Mouse (Mus musculus) liver, postnatal 0 days (tissue): ENCODE measurements at regions not wholly inside any gene's neighbourhood (a gene's known extent, or its start where the extent isn't known, plus 50 kb on each side); places are given as distances from the start of the nearest gene placed in this dataset.

ENCODE experiments used
- ATAC-seq: fragments of 200-750 bp; cut with Nextera tagmentation; 2 replicates; pipeline ENCODE4 v1.8.0; 2017; ENCODE audit warnings: mild to moderate bottlenecking, moderate library complexity
- DNase-seq: peaks from one replicate; pipeline ENCODE4 v3.0.0-alpha.2; 2016
- H3K27ac ChIP-seq: fragments of 300-500 bp; sonication (generic); 2 replicates; pipeline ENCODE4 v1.5.1; 2014; ENCODE audit warnings: antibody characterized with exemption, moderate library complexity, mild to moderate bottlenecking, low read depth
- H3K27me3 ChIP-seq: fragments of 300-500 bp; sonication (generic); 2 replicates; pipeline ENCODE4 v1.6.1; 2014; ENCODE audit warnings: low read length, control low read depth, mixed read lengths; ENCODE audit not compliant: insufficient read depth
- H3K36me3 ChIP-seq: fragments of 300-500 bp; sonication (generic); replicated peaks from 2 replicates; pipeline ENCODE4 v1.6.1; 2014; ENCODE audit warnings: mild to moderate bottlenecking, control low read depth, low read length, moderate library complexity, mixed read lengths; ENCODE audit not compliant: insufficient read depth
- H3K4me1 ChIP-seq: fragments of 300-500 bp; sonication (generic); 2 replicates; pipeline ENCODE4 v1.6.1; 2014; ENCODE audit warnings: antibody characterized with exemption, mild to moderate bottlenecking, control low read depth; ENCODE audit not compliant: insufficient read depth
- H3K4me2 ChIP-seq: fragments of 300-500 bp; sonication (generic); 2 replicates; pipeline ENCODE4 v1.6.1; 2014; ENCODE audit warnings: low read depth, mild to moderate bottlenecking, low read length, moderate library complexity, mixed read lengths
- H3K4me3 ChIP-seq: fragments of 300-500 bp; sonication (generic); 2 replicates; pipeline ENCODE4 v1.5.1; 2014; ENCODE audit warnings: low read depth, low read length
- H3K9ac ChIP-seq: fragments of 300-500 bp; sonication (generic); replicated peaks from 2 replicates; pipeline ENCODE4 v1.6.1; 2014; ENCODE audit warnings: mild to moderate bottlenecking, moderate library complexity
- H3K9me3 ChIP-seq: fragments of 300-500 bp; sonication (generic); 2 replicates; pipeline ENCODE4 v1.6.1; 2016; ENCODE audit warnings: mild to moderate bottlenecking, control low read depth, low read length, mixed read lengths
- CTCF ChIP-seq: sonication (generic); IDR thresholded peaks from 2 replicates; pipeline ENCODE4 v1.5.1; 2016; ENCODE audit warnings: antibody characterized with exemption, low read depth
- EP300 ChIP-seq: IDR thresholded peaks from 2 replicates; pipeline ENCODE4 v1.6.1; 2016; ENCODE audit warnings: antibody characterized with exemption, low read depth, mild to moderate bottlenecking
- WGBS: fragments of 180-500 bp; shearing (Covaris S2); extraction: QIAGEN DNeasy Blood & Tissue Kit; methylation state at CpG from one replicate; pipeline ENCODE4 v1.1.7; 2014; ENCODE audit not compliant: insufficient replicate concordance; 5-methylcytosine and 5-hydroxymethylcytosine counted together

- Histone ChIP-seq H3K9me3 (no peaks in the 10 kb centered on the region), H3K36me3 (no peaks in the 10 kb centered on the region), H3K9ac (no peak overlapping the region), H3K27ac (peak overlapping the region; percentile 44; the same call in 1 of the 2 replicates), H3K4me3 (no peak overlapping the region), H3K27me3 (no peaks in the 10 kb centered on the region), H3K4me1 (no peaks in the 10 kb centered on the region), H3K4me2 (no peak overlapping the region)
- no peak for DNase-seq
- no peak for ATAC-seq
- WGBS = 39% methylated on average over 2 of the region's 2 CpGs
- TF ChIP-seq EP300 = no peak
- TF ChIP-seq CTCF = no peak
Measured at GRCm38 (mm10) chr12:25319846-25320245, 222.9 kb upstream of the Id2 start.

DNA sequence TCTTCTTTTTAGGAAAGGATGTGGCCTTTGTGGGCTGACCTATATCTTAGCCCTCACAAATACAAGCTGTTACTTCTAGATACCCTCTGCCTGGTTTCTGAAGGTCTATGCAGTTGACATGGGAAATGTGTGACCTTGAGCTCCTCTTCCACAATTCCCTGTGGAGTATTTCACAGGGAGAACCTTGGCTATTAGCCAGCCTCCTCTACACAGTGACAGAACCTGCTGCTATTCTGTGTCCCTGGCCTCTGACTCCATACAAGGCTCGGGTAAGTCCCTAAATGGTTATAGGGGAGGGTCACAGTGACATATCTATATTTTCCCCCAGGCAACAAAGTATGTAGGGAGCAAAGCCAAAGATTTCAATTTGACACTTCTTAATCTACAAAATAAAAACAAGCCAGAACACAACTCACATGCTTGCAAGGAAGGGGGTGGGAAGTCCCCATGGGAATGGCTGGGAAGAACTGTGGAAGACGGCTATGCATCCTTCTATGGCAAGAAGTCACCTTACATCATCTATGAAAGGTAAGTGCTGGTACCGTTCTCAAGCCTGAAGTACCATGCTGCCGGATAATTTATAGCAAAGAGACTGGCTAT lies 221.2 kb upstream of the Id2 start:
- no peak for ATAC-seq
- no peaks in the 10 kb centered on the region for H3K36me3 ChIP-seq
- H3K4me2 ChIP-seq = no peak overlapping the region
- no peak overlapping the region for H3K4me3 ChIP-seq
- TF ChIP-seq CTCF = no peak
- no peak for TF ChIP-seq EP300
- H3K4me1 ChIP-seq = no peaks in the 10 kb centered on the region
- no peak for DNase-seq
- H3K9ac ChIP-seq = no peak overlapping the region
- H3K27ac ChIP-seq = no peak overlapping the region
- WGBS = 63% methylated on average over 4 of the region's 4 CpGs
- H3K27me3 ChIP-seq = no peaks in the 10 kb centered on the region
- no peaks in the 10 kb centered on the region for H3K9me3 ChIP-seq

- DNase-seq (no peak), ATAC-seq (no peak)
- Histone ChIP-seq H3K27me3 (no peaks in the 10 kb centered on the region), H3K27ac (no peak overlapping the region), H3K9ac (no peak overlapping the region), H3K36me3 (no peaks in the 10 kb centered on the region), H3K4me3 (no peak overlapping the region), H3K4me1 (0 out of 2 replicates have a peak, but pooled peaks cover 4% of the 10 kb centered on the region), H3K9me3 (no peaks in the 10 kb centered on the region), H3K4me2 (no peak overlapping the region)
- no peak for TF ChIP-seq CTCF
- no peak for TF ChIP-seq EP300
- 48% methylated on average over 1 of the region's 1 CpGs for whole genome bisulfite sequencing
Measured at GRCm38 (mm10) chr12:25315969-25316368, 219.0 kb upstream of the Id2 start.

DNA sequence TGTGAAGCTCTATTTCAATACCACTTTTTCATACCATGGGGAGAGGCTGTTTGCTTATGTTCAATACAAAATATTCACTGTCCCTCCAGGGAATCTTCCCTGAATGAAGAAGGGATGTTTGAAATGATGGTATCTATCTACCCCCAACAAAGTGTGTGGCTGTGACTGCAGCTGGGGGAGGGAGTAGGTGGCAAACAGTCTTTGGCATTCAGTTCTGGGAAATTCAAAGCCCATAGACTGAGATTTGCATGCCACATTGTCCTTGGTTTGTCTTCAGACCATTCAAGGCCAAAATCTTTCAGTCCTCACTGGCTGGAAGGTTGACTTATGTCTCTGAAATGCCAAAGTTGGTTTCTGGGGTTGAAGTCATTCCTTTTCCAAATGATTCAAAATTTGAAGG lies 216.3 kb upstream of the Id2 start:
- no peak for DNase-seq
- Histone ChIP-seq H3K27me3 (no peaks in the 10 kb centered on the region), H3K4me3 (no peak overlapping the region), H3K4me2 (no peak overlapping the region), H3K36me3 (no peaks in the 10 kb centered on the region), H3K9ac (no peak overlapping the region), H3K4me1 (peaks cover 14% of the 10 kb centered on the region), H3K9me3 (no peaks in the 10 kb centered on the region), H3K27ac (no peak overlapping the region)
- ATAC-seq = no peak
- TF ChIP-seq CTCF (no peak), EP300 (no peak)

- no peak for TF ChIP-seq EP300
- ATAC-seq (no peak), DNase-seq (no peak)
- H3K4me2 ChIP-seq = no peak overlapping the region
- H3K4me1 ChIP-seq = peaks cover 14% of the 10 kb centered on the region
- 71% methylated on average over 2 of the region's 2 CpGs for WGBS
- no peaks in the 10 kb centered on the region for H3K27me3 ChIP-seq
- no peak overlapping the region for H3K9ac ChIP-seq
- H3K4me3 ChIP-seq = no peak overlapping the region
- no peaks in the 10 kb centered on the region for H3K9me3 ChIP-seq
- no peak overlapping the region for H3K27ac ChIP-seq
- no peaks in the 10 kb centered on the region for H3K36me3 ChIP-seq
Measured at GRCm38 (mm10) chr12:25312390-25312789, 215.4 kb upstream of the Id2 start.

DNA sequence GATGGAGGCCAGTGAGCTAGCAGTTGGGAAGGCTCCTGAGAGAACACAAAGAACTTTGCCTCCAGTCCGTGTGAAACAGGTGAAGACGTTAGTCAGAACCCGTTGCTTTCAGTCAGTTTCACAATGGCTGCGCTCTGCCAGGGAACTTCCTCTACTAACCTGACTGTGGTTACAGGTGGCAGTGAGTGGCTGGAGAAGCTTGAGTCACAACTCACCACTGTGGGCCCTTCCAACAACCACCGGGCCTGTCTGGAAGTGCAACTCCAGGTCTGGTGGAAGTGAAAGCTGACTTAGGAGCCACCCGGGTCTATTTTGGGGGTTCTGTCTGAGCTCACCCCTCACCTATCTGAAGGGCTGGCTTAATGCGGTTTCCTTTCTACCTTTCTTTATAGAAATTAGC lies 214.8 kb upstream of the Id2 start:
- TF ChIP-seq CTCF (no peak), EP300 (no peak)
- Histone ChIP-seq H3K36me3 (no peaks in the 10 kb centered on the region), H3K9me3 (no peaks in the 10 kb centered on the region), H3K27me3 (no peaks in the 10 kb centered on the region), H3K4me3 (no peak overlapping the region), H3K9ac (no peak overlapping the region), H3K4me2 (no peak overlapping the region), H3K4me1 (peaks cover 14% of the 10 kb centered on the region), H3K27ac (peak overlapping the region; percentile 44; the same call in 1 of the 2 replicates)
- 53% methylated on average over 7 of the region's 7 CpGs for WGBS
- ATAC-seq (no peak), DNase-seq (peak; percentile 34)
